Mouse (Mus musculus) right cerebral cortex, postnatal 10 days (tissue): ENCODE measurements around the gene Metap1.

Experiments used
- DNase-seq, 2 experiments: peaks; one replicate each; pipeline ENCODE4 v3.0.0; 2021; ENCODE audit warnings: low spot score in 2 of 2

The Metap1 gene

GRCm38 (mm10) chr3:138489327-138490033, at the start of gene Metap1:
Gene Metap1, minus strand, starts transcription at chr3:138489515.
- DNase-seq = peak; percentile 95 to 96

DNA sequence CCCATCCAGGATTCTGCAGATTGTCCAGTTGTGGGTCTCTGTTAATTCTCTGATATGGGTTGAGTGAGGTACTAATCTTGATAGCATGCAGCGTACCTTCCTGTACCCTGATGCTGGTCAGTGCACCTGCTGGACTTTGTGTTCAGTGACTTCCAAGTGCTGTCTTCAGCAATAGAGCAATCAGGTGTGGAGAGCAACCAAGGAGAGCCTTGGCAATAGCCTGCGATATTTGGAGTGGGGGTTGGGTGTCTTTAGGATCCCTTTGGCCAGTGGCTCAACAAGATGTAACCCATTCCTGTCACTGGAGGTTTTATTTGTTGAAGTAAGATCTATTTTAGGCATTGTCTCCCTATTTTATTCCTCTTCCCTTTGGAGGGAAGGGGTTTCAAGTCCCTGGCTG, 46.7 kb upstream of the Metap1 start:
- DNase-seq = no peak

DNA sequence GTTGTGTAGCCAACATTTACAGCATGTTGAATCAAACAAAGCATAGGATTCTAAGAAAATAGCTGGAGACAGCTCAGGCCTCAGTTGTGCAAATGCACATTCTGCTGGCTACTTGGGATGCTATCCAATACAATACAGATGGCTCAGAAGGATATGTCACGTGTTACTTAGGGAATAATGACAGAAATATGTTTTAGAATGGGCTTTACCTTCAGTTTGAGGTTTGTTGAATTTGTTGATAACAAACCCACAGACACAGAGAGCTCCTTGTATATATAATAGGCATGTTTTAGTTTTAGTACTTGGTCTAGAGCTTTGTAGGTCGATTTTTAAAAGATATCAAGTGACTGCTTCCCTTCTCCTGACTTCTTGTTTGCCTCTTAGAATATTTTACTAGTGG, 43.4 kb upstream of the Metap1 start:
- no peak for DNase-seq

- no peak for DNase-seq
Observed at GRCm38 (mm10) chr3:138531479-138532181, 42.3 kb upstream of the Metap1 start.

DNA sequence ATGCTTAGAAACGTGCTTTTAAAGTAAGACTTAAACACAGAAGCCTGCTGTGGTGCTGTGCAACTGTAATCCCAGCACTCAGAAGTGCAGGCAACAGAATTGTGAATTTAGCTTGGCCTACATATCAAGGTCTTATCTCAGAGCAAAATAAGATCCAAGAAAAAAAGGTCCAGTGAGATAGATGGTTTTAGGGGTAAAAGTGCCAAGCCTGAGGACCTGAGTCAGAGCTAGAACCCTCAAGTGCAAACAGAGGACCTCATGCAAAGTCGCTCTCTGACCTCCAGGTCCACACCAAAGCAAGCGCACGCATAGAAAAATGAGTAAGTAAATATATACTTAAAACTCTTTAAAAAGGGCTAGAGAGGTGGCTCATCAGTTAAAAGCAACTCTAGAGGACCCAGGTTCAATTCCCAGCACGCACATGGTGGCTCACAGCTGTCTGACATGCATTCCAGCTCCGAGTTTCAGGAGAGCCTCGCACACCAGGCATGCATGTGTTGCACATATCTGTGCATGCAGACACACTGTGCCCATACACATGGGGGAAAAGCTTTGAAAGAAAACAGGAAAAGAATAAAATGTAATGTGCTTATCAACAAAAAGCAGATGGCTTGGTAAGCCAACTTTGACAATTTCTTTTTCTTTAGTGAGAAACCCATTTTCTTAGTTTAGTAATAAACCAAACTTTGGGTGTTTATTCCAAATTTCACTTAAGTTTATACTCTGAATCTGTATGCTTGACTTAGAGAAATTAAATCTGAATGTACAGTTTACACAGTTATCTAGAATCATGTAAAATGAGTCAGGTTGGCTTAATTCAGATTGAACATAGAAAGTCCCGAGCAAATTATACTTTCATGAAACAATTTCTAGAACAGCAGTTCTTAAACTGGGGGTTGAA, 41.5 kb upstream of the Metap1 start:
- DNase-seq = no peak

- DNase-seq = no peak
Observed at GRCm38 (mm10) chr3:138528265-138528664, 39.0 kb upstream of the Metap1 start.

DNA sequence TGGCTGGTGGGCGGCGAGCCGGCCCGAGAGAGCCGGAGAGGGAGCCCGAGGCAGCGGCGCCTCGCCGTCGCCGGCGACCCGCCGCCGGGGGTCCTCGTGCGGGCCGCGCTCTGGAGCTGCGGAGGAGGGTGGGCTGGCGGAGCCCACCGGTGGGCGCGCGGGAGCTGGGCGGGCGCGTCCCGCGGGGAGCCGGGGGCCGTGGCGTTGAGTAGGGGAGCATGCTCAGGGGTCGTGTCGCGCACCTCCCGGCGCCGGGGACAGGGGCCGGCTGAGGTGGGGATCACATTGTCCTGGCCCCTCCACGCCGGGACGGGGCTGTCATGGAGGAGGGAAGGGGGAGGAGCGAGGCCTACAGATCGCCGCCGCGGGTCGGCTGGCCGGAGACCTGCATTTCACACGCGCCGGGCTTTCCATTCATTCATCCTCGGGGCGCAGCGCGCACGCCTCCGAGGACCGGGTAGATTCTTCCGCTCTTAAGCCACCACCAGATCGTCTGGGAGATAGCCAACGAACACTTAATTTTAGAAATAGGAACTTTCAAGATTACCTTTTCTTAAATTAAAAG, 38.4 kb upstream of the Metap1 start:
- DNase-seq = peak; percentile 73 to 79

- DNase-seq = peak; percentile 99
Observed at GRCm38 (mm10) chr3:138526916-138527666, 37.8 kb upstream of the Metap1 start.

- DNase-seq = peak; percentile 59 to 64
Observed at GRCm38 (mm10) chr3:138526073-138526915, 37.0 kb upstream of the Metap1 start, which contains the start of gene Eif4e. Gene Eif4e, plus strand, starts transcription at chr3:138526179.

DNA sequence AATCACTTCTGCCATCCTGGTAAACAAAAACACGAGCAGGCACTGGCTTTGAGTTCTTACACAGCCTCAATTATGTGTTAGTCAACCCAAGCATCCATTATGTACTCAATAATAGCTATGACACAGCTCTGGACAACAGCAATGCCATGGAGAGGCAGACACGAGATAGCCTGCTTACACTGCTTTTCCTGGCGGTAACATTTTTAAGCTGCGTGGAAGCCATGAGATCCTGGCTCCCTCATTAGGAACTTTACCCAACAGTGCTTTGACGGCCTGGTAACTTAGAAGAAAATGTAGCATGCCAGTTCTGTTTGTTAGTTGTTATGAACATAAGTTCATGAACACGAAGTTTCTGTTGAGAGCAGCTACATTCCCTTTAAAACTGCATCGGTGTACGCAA, 36.2 kb upstream of the Metap1 start:
- no peak for DNase-seq

DNA sequence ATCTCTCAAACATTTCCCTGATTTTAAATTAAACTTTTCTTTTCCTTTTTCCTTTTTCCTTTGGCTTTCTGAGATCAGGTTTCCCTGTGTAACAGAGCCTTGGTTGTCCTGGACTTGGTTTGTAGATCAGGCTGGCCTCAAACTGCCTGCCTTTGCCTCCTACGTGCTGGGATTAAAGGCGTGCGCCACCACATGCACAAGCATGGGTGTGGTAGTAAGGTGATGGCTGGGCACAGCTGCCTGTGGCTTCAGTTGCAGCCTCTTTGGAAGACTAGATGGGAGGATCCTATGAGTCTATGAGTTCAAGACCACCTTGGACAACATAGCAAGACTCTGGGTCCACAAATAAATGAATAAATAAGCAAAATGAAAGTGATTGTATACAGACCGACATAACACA, 34.6 kb upstream of the Metap1 start:
- DNase-seq = no peak

DNA sequence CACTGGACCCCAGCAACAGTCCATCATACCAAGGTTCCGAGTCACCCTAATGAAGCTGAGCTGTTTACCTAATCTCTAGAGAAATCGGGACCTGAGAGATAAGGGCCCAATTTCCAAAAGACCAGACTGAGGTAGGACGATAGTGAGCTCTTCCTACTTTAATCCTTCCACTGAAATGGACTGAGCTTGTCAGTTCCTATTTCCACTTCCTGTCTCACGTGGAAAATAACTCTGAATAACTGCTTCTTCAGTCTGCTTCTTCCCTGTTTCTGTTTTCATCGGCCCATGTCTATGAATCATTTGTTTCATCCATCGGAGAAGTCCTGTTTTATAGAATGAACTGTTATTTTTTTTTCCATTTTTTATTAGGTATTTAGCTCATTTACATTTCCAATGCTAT, 29.9 kb upstream of the Metap1 start:
- no peak for DNase-seq

- no peak for DNase-seq
Observed at GRCm38 (mm10) chr3:138517881-138518280, 28.6 kb upstream of the Metap1 start.

DNA sequence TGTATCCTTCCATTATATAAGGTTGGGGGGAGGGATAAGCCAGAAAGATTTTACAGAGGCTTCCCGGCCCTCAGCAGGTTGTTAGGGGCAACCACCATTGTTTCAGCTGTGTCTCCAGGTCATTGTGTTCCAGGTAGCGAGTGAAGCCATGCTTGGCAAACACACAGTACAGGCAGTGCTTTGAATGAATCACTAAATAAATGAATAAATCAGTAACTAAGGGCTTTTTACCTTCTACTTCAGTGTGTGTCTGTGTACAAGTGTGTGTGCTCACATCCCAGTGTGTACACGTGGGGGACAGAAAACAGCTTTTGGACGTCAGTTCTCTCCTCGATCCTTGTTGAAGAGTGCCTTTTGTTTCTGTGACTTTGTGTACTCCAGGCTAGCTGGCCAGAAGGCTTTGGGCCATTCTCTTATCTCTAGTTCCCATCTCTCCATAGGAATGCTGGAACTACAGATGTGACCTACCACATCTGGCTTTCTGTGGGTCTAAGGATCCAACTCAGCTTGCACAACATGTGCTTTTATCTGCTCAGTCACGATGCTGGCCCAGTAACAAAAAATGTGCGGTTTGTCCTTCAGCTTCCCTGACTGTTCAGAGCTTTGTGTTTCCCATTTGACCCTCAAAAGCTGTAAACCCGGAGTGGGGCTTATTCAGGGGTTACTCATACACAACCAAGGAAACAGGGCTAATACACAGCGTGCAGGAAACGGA, 26.5 kb upstream of the Metap1 start:
- DNase-seq = no peak

DNA sequence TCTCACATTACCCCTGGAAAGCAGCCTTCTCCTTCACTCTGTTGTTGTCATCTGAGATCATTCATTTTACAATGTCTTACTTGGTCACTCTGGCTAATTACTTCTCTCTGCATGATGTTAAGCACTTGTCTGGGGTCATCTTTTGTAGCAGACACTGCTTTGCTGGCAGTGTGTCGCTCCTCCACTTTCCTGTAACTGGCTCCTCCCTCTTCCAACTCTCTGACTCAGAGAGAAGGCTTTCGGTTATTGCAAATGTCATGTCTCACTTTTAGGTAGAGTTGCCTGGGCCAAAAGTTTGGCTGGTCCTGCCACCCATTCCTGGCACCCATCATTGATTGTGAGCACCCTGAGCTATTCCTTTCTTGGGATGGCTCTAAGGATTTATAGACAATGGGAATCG, 25.4 kb upstream of the Metap1 start:
- DNase-seq = no peak

DNA sequence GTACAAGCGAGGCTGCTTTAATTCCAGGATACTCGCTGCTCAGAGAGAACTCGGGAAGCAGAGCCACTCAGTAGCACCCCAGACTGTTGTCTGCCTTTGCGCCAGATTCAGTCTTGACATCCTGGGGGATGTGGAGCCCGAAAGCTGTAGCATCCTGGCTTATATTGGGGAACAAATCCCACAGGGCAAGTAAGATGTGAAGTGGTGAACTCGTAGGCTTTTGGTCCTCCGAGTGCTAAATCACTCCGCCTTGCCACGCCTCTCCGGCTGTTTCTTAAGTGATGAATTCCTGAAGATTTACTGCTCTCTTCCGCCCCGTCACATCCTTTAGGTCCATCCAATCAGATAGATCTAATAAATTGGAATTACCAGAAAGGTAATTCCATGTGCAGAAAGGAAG, 23.9 kb upstream of the Metap1 start:
- no peak for DNase-seq

GRCm38 (mm10) chr3:138510471-138510870, 21.2 kb upstream of the Metap1 start:
- no peak for DNase-seq

DNA sequence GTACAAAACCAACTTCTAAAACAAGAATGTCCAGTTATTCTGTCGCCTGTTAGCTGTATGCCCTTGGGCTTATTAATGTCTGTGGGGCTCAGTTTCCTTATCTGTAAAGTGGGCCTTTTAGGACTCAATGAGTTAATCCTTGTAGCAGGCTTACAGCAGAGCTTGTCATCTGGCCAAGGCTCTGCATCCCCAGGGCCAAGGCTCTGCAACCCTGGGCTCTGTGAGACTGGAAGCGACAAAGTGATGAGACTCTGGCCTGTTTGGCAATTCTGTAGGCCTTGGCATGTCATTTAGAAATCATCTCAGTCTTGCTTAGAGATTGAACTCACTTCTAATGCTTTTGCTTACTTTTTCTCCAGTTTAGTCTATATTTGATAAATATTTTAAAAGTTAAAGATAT, 20.3 kb upstream of the Metap1 start:
- no peak for DNase-seq

GRCm38 (mm10) chr3:138506749-138507148, 17.4 kb upstream of the Metap1 start:
- DNase-seq = peak in 1 of 2 experiments; percentile 52

DNA sequence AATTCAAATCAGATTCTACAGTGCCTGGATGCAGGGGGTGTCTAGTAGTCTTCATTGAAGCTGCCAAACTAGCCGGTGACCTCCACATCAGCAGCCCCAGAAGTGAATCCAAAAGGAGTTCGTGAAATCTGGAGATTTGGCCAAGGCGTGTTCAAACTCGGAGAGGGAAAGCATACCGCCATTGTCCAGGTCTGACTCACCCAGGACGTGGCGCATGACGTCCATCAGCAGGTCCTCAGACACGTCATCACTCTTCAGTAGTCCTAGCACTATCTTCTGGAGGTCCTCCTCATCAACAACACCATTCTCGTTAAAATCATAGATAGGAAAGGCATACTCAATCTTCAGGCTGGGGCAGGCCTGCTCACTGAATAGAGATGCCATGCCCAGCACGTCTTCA, 14.4 kb upstream of the Metap1 start:
- no peak for DNase-seq
